18 mouse cellular contexts compared by ENCODE assay signal in the genomic region with DNA sequence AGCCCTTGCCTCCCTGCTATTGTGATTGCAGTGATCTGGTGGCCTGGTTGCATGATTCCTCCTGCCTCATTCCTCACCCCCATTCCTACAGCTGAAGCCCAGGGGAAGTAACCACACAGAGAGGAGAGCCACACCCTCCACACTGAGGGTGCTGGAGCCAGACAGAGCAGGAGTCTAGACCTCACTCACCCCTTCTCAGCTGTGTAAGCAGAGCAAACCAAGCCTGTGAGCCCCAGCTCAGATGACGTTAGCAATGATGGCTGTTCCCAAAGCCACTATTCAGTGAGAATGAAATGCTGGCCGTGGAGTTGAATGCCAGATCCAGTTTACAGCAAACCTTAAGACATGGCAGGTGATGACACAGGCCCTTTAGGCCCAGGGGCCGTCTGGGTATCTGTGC.
DNase-seq lines count a peak whose midpoint lies in the region; ATAC-seq lines count a peak whose summit lies in the region.
"Had no signal": no experiment of that assay in that cellular context is flagged by ENCODE, and none has a peak within 500 bp of the region (broad histone marks: within the 10 kb centered on the region; RNA-seq: fewer than 3 reads in every experiment).

No protein-coding gene starts in this region.

- H3K9ac ChIP-seq in neural tube, embryonic 13.5 days = no peak overlapping the region
- no peak overlapping the region for H3K9ac ChIP-seq in forebrain, embryonic 16.5 days (replicated peaks; ENCODE audit: low read depth, low read length)
- H3K9ac ChIP-seq in hindbrain, embryonic 16.5 days (ENCODE audit: low read depth, low read length) = no peak overlapping the region
- H3K9ac ChIP-seq in neural tube, embryonic 15.5 days (replicated peaks) = no peak overlapping the region

- no peaks in the 10 kb centered on the region for H3K36me3 ChIP-seq in neural tube, embryonic 13.5 days
- no peaks in the 10 kb centered on the region for H3K36me3 ChIP-seq in forebrain, embryonic 16.5 days (ENCODE audit: control insufficient read depth, insufficient read depth)
- H3K36me3 ChIP-seq in hindbrain, embryonic 16.5 days (ENCODE audit: control insufficient read depth, insufficient read depth, low read length) = no peaks in the 10 kb centered on the region
- no peaks in the 10 kb centered on the region for H3K36me3 ChIP-seq in neural tube, embryonic 15.5 days

- 58% methylated on average over 3 of the region's 3 CpGs for WGBS in neural tube, embryonic 13.5 days
- WGBS in forebrain, embryonic 16.5 days = 55% methylated on average over 3 of the region's 3 CpGs
- 66% methylated on average over 3 of the region's 3 CpGs for WGBS in hindbrain, embryonic 16.5 days
- 55% methylated on average over 3 of the region's 3 CpGs for WGBS in neural tube, embryonic 15.5 days

- no peak for DNase-seq in neural tube, embryonic 10.5 days (ENCODE audit: extremely low spot score, low spot score)
- no peak for DNase-seq in kidney, adult 8-10 months
- DNase-seq in adrenal gland, adult 2 months = no peak
- DNase-seq in thymus, postnatal 10 days (ENCODE audit: low spot score in 2 of 2) = no peak
- DNase-seq: adrenal gland, postnatal 36 days; cerebellum, adult 9-10 months; gastrocnemius, postnatal 25 days; heart, adult 2 months; kidney, adult 18-20 months; thymus, postnatal 25 days had no signal

- H3K4me1 ChIP-seq in neural tube, embryonic 13.5 days (replicated peaks) = peaks cover 12% of the 10 kb centered on the region
- peaks cover 14% of the 10 kb centered on the region for H3K4me1 ChIP-seq in forebrain, embryonic 16.5 days (replicated peaks; ENCODE audit: control insufficient read depth, insufficient read depth, low read length)
- no peaks in the 10 kb centered on the region; the same call in 1 of the 2 replicates for H3K4me1 ChIP-seq in hindbrain, embryonic 16.5 days (ENCODE audit: control insufficient read depth, insufficient read depth, low read depth, low read length)
- H3K4me1 ChIP-seq in neural tube, embryonic 15.5 days = peaks cover 12% of the 10 kb centered on the region

- no peaks in the 10 kb centered on the region for H3K9me3 ChIP-seq in neural tube, embryonic 13.5 days
- no peaks in the 10 kb centered on the region for H3K9me3 ChIP-seq in forebrain, embryonic 16.5 days (ENCODE audit: control insufficient read depth, low read length)
- no peaks in the 10 kb centered on the region for H3K9me3 ChIP-seq in hindbrain, embryonic 16.5 days (ENCODE audit: control insufficient read depth, low read length)
- no peaks in the 10 kb centered on the region for H3K9me3 ChIP-seq in neural tube, embryonic 15.5 days (replicated peaks)

- H3K27ac ChIP-seq in neural tube, embryonic 13.5 days (replicated peaks) = peak overlapping the region; percentile 64; the same call in 1 of the 2 replicates
- peak overlapping the region; percentile 22 for H3K27ac ChIP-seq in forebrain, embryonic 16.5 days (ENCODE audit: low read length)
- H3K27ac ChIP-seq in hindbrain, embryonic 16.5 days (ENCODE audit: low read depth, low read length) = peak overlapping the region; percentile 52
- H3K27ac ChIP-seq in neural tube, embryonic 15.5 days (replicated peaks) = peak overlapping the region; percentile 45
- H3K27ac ChIP-seq: heart, adult 2 months; kidney, postnatal 0 days; macrophage had no signal

- H3K4me2 ChIP-seq in neural tube, embryonic 13.5 days = no peak overlapping the region
- H3K4me2 ChIP-seq in forebrain, embryonic 16.5 days (ENCODE audit: low read length) = no peak overlapping the region
- no peak overlapping the region for H3K4me2 ChIP-seq in hindbrain, embryonic 16.5 days (ENCODE audit: low read length)
- no peak overlapping the region for H3K4me2 ChIP-seq in neural tube, embryonic 15.5 days

- no peaks in the 10 kb centered on the region for H3K27me3 ChIP-seq in neural tube, embryonic 13.5 days
- no peaks in the 10 kb centered on the region for H3K27me3 ChIP-seq in forebrain, embryonic 16.5 days (replicated peaks; ENCODE audit: control insufficient read depth, insufficient read depth, low read length)
- no peaks in the 10 kb centered on the region; the same call in 1 of the 2 replicates for H3K27me3 ChIP-seq in hindbrain, embryonic 16.5 days (replicated peaks; ENCODE audit: control insufficient read depth, insufficient read depth, low read length)
- no peaks in the 10 kb centered on the region for H3K27me3 ChIP-seq in neural tube, embryonic 15.5 days (replicated peaks)

- H3K4me3 ChIP-seq in neural tube, embryonic 13.5 days = no peak overlapping the region
- no peak overlapping the region for H3K4me3 ChIP-seq in forebrain, embryonic 16.5 days (replicated peaks; ENCODE audit: low read length)
- no peak overlapping the region for H3K4me3 ChIP-seq in hindbrain, embryonic 16.5 days (ENCODE audit: low read length)
- no peak overlapping the region for H3K4me3 ChIP-seq in neural tube, embryonic 15.5 days (replicated peaks)
- H3K4me3 ChIP-seq: heart, adult 2 months; myocyte had no signal

- no peak for ATAC-seq in neural tube, embryonic 13.5 days (ENCODE audit: low read depth)
- ATAC-seq in forebrain, embryonic 16.5 days = no peak
- ATAC-seq in hindbrain, embryonic 16.5 days = no peak
- ATAC-seq in neural tube, embryonic 15.5 days (ENCODE audit: low FRiP score) = no peak
- ATAC-seq: inflammation-experienced regulatory T-cells, adult 6 months had no signal
